Mouse (Mus musculus) layer of hippocampus, adult 18-20 months (tissue): ENCODE data around the gene 1110032A03Rik. TPM values are rescaled to one million over a fixed set of nuclear protein-coding genes. Genes with fewer than 3 reads are reported as not detected.
A peak's percentile ranks its signal among the peaks of the same experiment; 100 is the strongest.

Experiments used
- DNase-seq, 2 experiments: peaks; one replicate each; pipeline ENCODE4 v3.0.0; 2022; ENCODE audit warnings: low spot score in 2 of 2
- total RNA-seq, 2 experiments: library from RNA; stranded (reverse); gene quantifications; 2 replicates each; pipeline ENCODE4 v1.2.3; 2021

Gene 1110032A03Rik
- total RNA-seq, 2 experiments from 2014 or later: 27.4 to 32.7 TPM

DNA sequence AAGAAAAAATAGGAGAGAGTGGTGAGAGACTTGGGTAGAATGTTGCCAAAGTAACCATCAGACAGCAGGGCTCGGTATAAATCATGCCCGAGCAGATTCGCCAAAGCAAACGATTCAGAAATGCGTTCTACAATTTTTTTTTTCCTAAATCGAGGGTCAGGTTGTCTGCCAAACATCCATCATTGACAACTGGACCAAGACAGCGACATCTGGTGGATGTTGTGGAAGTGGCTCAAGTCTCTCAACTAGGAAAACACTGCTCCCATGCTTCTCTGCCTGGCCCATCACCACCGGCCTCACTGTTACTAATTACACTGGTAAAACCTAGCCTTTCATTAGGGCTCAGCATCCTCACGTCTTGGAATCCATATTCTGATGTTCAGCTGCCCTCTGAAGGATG is 40.3 kb downstream of the 1110032A03Rik start:
- DNase-seq: peak; percentile 44 to 85

GRCm38 (mm10) chr9:50732560-50732959 is 42.8 kb downstream of the 1110032A03Rik start:
- DNase-seq: no peak

GRCm38 (mm10) chr9:50729600-50729999 is 45.7 kb downstream of the 1110032A03Rik start:
- DNase-seq: no peak

DNA sequence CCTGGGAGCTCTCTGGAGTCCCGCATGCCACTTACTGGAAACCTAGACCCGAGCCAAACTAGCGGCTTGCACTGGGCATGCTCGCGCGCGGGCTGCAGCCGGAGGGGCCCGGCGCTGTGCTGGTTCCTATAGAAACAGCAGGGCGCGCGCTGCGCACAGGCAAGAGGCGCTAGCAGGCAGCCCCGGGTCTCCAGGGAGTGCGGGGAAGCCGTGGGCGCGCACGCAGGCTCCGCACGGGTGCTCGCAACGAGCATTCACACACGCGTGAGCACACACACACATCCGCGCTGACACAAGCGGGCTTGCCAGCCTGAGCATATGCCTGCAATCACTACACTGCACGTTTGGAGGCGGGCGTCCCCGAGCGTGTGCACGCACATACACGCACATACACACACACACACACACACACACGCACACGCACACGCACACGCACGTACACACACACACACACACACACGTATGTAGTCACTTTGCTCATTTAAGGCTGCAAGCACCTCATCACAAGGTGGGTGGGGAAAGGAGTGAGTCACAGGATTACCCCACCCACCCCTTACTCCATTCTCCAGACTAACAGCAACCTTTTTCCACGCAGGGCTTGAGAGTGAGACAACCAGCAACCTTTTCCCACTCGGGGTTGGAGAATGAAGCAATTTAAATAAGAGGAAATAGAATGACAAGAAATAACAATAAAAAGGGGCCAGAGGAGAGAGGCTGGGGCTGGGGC is 47.2 kb downstream of the 1110032A03Rik start:
- peak; percentile 86 to 89 for DNase-seq

GRCm38 (mm10) chr9:50727171-50727924 is 48.0 kb downstream of the 1110032A03Rik start:
- peak; percentile 39 to 54 for DNase-seq

DNA sequence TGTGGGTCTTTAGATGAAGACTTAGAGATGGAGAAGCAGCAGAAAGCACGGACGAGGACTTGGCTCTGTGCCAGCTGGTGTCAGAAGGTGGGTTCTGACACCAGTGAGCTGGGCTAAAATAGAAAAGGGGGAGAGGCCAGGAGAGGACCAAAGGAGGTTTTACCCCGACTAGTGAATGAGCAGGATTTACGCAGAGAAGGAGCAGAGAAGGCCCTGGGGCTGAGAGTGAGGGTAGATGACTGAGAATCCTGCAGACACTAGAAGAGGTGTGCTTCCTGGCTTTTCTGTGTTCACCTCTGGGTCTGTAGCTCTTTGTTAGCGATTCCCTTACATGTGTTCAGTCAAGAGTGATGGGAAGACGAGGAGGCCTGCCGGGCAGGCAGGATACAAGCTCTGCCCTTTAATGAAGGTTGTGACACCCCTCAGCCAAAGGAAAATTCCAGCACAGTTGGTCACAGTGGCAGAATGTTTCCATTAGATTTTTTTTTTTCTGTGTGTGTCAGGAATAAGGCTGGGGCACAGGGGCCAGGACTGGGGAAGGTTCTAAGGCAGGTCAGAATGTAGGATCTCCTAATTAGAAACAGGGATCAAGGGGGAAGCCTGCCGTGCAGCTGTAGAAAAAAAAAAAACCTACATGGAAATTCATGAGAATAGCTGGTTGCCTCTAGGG is 49.3 kb downstream of the 1110032A03Rik start:
- DNase-seq: no peak

DNA sequence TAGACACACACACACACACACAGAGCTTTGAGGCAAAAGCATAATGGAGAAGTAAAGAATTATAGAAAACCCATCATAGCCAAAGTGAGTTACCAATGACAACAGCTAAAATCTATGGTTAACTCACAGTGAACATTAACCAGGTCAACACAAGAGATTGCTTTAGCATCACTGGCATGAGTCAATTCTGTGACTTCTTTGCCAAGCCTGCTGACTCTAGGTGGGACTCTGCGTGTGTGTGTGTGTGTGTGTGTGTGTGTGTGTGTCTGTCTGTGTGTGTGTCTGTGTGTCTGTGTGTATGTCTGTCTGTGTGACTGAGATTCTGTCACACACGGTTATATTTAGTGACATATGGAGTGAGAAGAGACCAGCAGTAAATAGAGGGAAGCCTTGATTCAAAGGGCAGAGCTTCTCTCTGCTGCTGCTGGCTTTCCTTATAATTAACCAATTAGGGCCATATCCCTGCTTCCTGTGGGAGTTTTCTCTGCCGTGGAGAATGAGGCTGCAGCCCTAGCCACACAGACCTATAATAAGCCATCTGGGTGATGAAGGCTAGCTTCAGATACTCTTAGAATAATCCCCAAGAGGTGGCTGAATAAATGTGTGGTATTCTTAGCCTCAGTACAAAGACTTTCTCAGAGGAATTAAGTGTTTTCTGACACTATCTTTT is 50.5 kb downstream of the 1110032A03Rik start:
- DNase-seq: no peak

GRCm38 (mm10) chr9:50724147-50724546 is 51.2 kb downstream of the 1110032A03Rik start:
- DNase-seq: no peak

DNA sequence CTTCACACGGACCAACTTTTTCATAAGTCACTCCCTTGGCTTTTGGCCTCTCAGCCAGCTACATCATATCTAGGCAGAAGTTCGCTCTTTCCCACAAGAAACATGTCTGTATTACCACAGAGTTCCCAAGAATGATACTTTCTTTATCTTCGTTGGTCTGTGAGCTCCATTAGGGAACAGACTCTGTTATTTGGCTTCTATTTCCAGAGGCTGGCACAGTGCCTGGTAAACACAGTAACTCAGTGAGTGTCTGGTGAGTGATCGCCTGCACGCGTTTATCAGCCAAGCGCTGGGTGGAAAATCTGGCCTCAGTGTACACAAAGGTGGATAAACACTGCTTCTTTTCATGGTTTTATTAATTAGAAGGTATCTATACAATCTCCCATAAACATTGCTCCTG is 51.9 kb downstream of the 1110032A03Rik start:
- peak; percentile 79 to 84 for DNase-seq

DNA sequence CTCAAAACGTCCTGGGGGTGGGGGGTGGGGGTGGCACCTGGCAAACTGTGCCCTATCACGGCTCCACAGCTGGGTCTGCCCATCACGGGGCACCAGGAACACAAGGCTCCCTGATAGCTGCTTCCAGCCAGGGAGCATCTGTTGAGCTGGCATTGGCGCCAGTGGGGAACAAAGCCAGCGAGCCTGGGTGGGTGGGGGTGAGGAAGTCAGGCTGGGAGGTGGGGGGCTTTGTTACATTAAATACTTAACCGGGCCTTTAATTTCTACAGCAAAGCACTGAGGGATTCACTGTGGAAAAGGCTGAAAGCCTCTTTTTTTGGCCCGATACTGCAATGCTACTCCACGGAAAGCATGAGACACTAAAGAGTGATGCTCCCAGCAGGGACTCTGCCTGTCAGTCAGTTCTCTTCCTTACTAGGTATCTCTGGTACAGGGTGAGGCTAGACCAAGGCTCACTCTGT is 52.8 kb downstream of the 1110032A03Rik start:
- no peak for DNase-seq

DNA sequence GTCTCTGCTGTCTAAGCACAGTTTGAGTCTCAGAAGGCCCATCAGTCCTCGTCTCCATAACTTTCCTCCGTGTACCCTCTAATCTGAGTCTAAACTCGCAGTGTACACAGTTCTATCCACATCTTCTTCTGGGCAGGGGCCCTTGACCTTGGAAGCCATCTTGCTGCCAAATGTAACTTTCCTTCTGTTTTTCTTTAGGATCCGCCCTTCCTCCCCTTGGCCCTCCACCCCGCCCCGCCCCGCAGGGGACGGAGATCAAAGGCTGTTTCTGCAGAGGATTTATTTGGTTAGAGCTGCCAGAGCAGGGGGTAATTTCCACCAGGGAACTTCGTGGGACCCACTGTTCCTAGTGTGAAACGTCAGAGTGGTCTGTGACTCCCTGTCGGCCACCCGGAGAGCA is 54.3 kb downstream of the 1110032A03Rik start:
- DNase-seq: no peak

- DNase-seq: no peak
Measured at GRCm38 (mm10) chr9:50718878-50719277, 56.4 kb downstream of the 1110032A03Rik start.

DNA sequence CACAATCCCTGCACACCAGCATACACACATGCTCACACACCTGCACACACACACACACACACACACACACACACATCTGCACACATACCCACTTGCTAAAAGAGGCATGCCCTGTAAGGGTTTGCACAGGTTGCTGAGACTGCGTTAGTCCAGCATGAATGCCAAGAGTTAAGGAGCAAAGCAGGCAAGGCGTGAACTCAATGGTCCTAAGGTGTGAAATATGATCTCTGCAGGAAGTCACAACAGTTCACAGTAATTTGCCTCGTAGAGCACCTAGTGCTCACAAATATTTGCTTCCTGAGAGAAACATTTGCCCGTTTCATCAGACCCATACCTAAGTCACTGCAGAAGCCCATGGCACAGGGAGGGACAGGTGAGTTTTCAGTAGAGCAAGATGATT is 61.1 kb downstream of the 1110032A03Rik start:
- no peak for DNase-seq

Other genes starting within 250 kb of the 1110032A03Rik start
- gene Pts, start 246.8 kb downstream of the 1110032A03Rik start, total RNA-seq: 10 to 100 TPM; 30.7 to 36.7 TPM
- 10 to 100 TPM; 25.1 to 27.9 TPM for gene Il18, start 220.7 kb downstream of the 1110032A03Rik start, total RNA-seq
- gene Bco2, start 220.3 kb downstream of the 1110032A03Rik start, total RNA-seq: 1 to 10 TPM; 4.0 to 4.1 TPM
- gene Tex12, start 214.2 kb downstream of the 1110032A03Rik start, total RNA-seq: not detected
- 100 to 1,000 TPM; 118 to 124 TPM for gene Sdhd, start 171.7 kb downstream of the 1110032A03Rik start, total RNA-seq
- gene Timm8b, start 171.6 kb downstream of the 1110032A03Rik start, total RNA-seq: 100 to 1,000 TPM; 212 to 222 TPM
- 1 to 10 TPM; 2.3 to 2.8 TPM for gene Pih1d2, start 158.2 kb downstream of the 1110032A03Rik start, total RNA-seq
- 10 to 100 TPM; 18.3 to 19.5 TPM for gene Nkapd1, start 158.1 kb downstream of the 1110032A03Rik start, total RNA-seq
- 100 to 1,000 TPM; 122 to 124 TPM for gene Dlat, start 115.7 kb downstream of the 1110032A03Rik start, total RNA-seq
- gene Dixdc1, start 36.0 kb downstream of the 1110032A03Rik start, total RNA-seq: 10 to 100 TPM; 77.1 to 84.1 TPM
- 1 to 10 TPM; 1.2 to 1.5 TPM for gene 2310030G06Rik, start 29.0 kb downstream of the 1110032A03Rik start, total RNA-seq
- 100 to 1,000 TPM; 171 to 201 TPM for gene Cryab, start 24.2 kb downstream of the 1110032A03Rik start, total RNA-seq
- gene Hspb2, start 23.2 kb downstream of the 1110032A03Rik start, total RNA-seq: 1 to 10 TPM in 1 of 2 experiments, under 1 TPM in 1; 0.67 to 1.9 TPM
- 1 to 10 TPM; 5.2 to 5.9 TPM for gene Fdxacb1, start 7.3 kb downstream of the 1110032A03Rik start, total RNA-seq
- gene Alg9, start 501 bp downstream of the 1110032A03Rik start, total RNA-seq: 10 to 100 TPM; 27.3 to 28.0 TPM
- gene Ppp2r1b, start 69.8 kb upstream of the 1110032A03Rik start, total RNA-seq: 10 to 100 TPM; 17.4 to 17.7 TPM
- gene Sik2, start 233.6 kb upstream of the 1110032A03Rik start, total RNA-seq: 10 to 100 TPM; 42.6 to 48.2 TPM